Mouse (Mus musculus) G1E-ER4 (cell line): ENCODE data around the gene Acbd6. TPM values are rescaled to one million over a fixed set of nuclear protein-coding genes. Genes with fewer than 3 reads are reported as not detected.

Experiments
- GATA1 ChIP-seq: IDR thresholded peaks from one replicate; pipeline ENCODE4 v1.8.0; 2012; ENCODE audit warnings: low read length, inconsistent platforms
- polyA plus RNA-seq: library from polyadenylated mRNA; stranded (reverse); fragments of >175 nt; gene quantifications from 2 replicates; pipeline ENCODE4 v1.2.3, GENCODE M21; 2012

Acbd6 gene
- polyA plus RNA-seq, 1 experiment: 662 TPM

GRCm38 (mm10) chr1:155532833-155533688 lies 24.9 kb upstream of the Acbd6 start:
- TF ChIP-seq GATA1: no peak

DNA sequence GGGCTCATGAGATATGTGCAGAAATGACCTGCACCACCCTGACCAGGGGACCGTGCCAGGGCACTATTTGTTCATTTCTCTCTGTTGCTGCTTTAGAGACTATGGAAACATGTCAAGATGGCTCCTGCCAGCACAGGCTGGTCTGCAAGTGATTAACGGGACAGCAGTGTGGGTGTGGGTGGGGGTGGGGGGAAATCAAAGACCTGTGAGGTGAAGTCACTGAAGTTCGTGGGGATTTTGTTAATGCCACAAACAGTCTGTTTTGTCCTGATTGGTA lies 24.3 kb upstream of the Acbd6 start:
- no peak for TF ChIP-seq GATA1

GRCm38 (mm10) chr1:155537005-155537642 lies 20.8 kb upstream of the Acbd6 start:
- TF ChIP-seq GATA1: no peak

DNA sequence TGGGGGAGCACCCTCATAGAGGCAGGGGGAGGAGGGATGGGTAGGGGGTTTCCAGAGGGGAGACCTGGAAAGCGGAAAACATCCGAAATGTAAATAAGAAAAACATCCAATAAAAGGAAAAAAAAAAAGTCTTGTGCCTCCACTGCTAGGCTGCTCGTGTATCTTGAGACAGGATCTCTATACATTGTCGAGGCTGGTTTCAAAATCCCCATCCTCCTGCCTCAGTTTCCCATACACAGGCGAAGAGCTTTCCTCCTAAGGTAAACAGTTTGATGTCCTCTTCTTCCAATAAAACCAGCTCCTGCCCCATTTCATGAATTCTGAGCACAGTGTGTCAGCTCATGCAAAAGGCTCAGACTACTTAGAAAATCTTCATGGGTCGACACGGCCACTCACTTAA lies 19.9 kb upstream of the Acbd6 start:
- no peak for TF ChIP-seq GATA1

DNA sequence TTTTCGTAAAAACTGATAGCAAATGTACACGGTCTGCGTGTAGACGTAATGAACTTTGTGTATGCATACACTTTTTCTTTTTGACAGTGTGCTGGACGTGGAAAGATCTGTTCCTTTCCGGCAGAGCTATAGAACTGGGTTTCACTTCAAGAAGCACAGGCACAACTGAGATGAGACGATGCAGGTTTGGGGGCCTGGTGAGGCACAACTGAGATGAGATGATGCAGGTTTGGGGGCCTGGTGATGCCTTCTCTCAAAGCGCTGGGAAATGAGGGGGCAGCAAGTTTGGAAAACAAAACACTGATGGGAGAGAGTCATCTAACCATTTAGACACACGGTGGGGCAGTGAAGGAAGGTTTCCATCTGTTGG lies 293 bp upstream of the Acbd6 start:
- TF ChIP-seq GATA1: no peak

- TF ChIP-seq GATA1: no peak
Observed at GRCm38 (mm10) chr1:155560021-155560420, 2.1 kb downstream of the Acbd6 start.

DNA sequence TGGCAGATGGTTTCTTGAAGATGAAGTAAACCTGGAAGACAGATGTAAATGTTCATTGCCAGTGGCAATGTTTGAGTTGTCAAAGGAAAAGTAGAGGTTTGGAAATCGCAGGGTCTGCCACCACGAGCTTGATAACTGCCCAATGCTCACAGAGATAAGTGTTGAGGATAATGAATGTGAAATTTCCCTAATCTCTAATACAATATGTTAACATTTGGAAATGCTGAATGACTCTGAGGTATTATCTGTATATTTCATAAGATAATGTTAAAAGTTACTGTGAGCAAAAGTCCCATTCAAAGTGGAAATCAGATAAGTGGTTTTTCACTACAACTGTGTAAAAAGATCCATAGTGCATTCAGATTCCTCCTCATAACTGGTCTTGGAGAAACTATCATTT lies 2.8 kb downstream of the Acbd6 start:
- TF ChIP-seq GATA1: peak; percentile 50

DNA sequence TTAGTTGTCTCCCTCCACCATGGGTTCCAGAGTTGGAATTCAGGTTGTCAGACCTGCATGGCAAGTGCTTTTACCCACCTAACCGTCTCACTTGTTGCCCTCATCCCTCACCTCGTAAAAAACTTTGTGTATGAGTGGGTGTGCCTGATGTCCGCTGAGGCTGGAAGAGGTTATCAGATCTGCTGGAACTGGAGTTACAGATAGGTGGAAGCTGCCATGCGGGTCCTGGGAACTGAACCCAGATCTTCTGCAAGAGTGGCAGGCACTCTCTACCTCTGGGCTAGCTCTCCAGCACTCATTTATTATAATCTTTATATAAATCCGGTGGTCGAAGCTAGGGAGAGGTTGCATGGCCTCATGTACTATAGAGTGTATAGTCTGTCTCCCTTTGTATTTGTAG lies 4.3 kb downstream of the Acbd6 start:
- peak; percentile 54 for TF ChIP-seq GATA1

GRCm38 (mm10) chr1:155564741-155565140 lies 6.8 kb downstream of the Acbd6 start:
- no peak for TF ChIP-seq GATA1

- TF ChIP-seq GATA1: no peak
Observed at GRCm38 (mm10) chr1:155568133-155568532, 10.2 kb downstream of the Acbd6 start.

DNA sequence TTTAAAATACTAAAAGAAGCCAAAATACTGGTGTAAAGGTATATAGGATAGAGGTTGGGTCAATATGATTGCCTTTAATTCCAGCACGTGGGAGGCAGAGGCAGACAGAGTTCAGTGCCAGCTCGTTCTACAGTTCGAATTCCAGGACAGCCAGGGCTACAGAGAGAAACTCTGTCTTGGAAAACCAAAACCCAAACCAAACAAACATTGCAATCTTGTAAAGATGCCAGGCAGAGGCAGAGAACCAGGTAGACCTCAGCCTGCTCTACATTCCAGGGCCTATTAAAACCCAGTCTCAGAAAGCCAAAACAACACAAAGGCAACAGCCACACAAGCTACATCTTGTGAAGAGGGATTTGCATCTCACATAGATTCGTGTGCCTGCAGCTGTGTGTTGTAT lies 11.4 kb downstream of the Acbd6 start:
- TF ChIP-seq GATA1: no peak

- TF ChIP-seq GATA1: no peak
Observed at GRCm38 (mm10) chr1:155574966-155575673, 17.2 kb downstream of the Acbd6 start.

GRCm38 (mm10) chr1:155576432-155576831 lies 18.5 kb downstream of the Acbd6 start:
- no peak for TF ChIP-seq GATA1

- no peak for TF ChIP-seq GATA1
Observed at GRCm38 (mm10) chr1:155577316-155577715, 19.4 kb downstream of the Acbd6 start.

DNA sequence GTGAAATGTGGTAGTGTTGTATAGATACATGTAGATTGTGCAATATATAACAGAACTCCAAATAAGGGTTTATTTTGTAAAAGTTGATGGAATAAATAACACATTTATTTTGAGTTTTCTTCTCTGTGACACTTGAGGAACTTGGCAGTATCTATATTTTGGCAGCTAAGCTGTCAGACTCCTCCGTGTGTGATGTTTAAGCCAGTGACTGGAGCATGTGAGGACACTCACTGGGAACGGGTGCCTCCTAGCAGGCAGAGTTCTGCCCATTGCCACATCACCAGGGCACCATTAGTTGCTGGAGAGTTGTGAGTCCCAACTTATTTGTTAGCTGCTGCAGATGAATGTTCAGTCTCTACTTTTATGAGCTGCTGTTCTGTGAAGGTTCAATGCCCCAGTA lies 30.0 kb downstream of the Acbd6 start:
- no peak for TF ChIP-seq GATA1

DNA sequence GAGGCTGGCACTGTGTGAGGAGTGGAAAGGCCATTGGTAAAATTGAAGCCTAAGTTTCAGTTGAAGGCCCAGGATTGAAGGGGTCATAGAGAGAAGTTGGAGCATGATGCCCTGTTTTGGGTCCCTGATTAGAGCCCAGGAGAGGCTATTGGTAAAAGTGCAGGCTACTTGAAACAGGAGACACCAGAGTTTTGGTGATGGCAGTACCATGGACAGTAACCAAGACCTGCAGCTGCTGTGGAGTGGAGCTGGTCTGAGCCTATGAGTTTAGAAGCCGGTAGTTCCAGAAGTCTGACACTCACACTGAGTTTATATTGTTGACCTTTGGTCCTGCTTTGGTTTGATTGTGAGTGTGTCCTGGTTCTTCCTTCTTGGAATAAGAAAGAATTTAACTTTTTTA lies 36.2 kb downstream of the Acbd6 start:
- TF ChIP-seq GATA1: no peak

DNA sequence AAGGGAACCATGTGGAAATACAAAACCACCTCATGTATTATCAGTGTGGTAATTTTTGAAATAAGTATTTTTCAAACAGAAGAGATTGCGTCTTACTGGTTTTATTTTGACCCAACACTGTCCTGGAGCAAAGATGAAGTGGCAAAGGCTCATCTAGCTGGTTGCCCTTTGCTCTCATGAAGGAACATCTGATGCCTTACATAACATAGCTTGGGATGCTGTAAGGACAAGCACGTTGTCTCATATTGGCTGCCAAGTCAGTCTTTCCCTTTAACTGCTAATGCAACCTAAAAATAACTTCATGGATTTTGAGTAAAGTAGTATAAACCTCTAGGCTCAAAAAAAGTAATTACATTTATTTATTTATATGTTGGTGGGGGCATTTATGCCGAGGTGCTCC lies 38.7 kb downstream of the Acbd6 start:
- no peak for TF ChIP-seq GATA1
